Mouse (Mus musculus): ENCODE results near the gene Lsamp. TPM values are rescaled to one million over a fixed set of nuclear protein-coding genes. Genes with fewer than 3 reads are reported as not detected.

The Lsamp gene
- total and polyA plus RNA-seq, 2 experiments from 2014 or later = 122 to 157 TPM

DNA sequence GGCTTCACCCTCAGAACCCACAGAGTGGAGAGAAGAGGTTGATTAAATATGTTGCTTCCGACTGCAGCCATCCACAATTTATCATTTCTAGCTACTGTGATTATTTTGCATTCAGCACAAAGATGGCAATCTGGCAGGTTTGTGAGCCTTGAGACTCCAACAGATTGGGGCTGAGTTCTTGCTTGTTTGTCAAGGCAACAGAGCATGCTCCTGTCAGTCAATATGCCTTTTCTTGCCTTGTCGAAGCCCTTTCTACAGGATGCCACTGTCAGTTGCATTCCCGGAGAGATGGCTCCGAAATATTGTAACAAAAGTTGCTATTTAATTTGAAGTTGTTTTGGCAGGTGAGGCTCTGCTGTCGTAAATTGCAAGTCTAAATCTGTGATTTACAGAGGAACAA, 643.0 kb downstream of the Lsamp start:
- Histone ChIP-seq H3K4me1 (ENCODE audit: insufficient read depth, low read length) (no peaks in the 10 kb centered on the region), H3K9ac (replicated peaks; ENCODE audit: low read length) (no peak overlapping the region), H3K36me3 (ENCODE audit: insufficient read depth, low read length) (no peaks in the 10 kb centered on the region), H3K4me3 (ENCODE audit: low read length) (no peak overlapping the region), H3K9me3 (ENCODE audit: low read length) (no peaks in the 10 kb centered on the region), H3K27me3 (ENCODE audit: insufficient read depth, low read length) (no peaks in the 10 kb centered on the region), H3K4me2 (ENCODE audit: low read depth, low read length) (no peak overlapping the region), H3K27ac (no peak overlapping the region)
- ATAC-seq (no peak), DNase-seq (ENCODE audit: low spot score) (no peak)
- 54% methylated on average over 5 of the region's 5 CpGs for WGBS
- TF ChIP-seq CTCF (IDR thresholded peaks at IDR 0.05; ENCODE audit: low read depth) = no peak

DNA sequence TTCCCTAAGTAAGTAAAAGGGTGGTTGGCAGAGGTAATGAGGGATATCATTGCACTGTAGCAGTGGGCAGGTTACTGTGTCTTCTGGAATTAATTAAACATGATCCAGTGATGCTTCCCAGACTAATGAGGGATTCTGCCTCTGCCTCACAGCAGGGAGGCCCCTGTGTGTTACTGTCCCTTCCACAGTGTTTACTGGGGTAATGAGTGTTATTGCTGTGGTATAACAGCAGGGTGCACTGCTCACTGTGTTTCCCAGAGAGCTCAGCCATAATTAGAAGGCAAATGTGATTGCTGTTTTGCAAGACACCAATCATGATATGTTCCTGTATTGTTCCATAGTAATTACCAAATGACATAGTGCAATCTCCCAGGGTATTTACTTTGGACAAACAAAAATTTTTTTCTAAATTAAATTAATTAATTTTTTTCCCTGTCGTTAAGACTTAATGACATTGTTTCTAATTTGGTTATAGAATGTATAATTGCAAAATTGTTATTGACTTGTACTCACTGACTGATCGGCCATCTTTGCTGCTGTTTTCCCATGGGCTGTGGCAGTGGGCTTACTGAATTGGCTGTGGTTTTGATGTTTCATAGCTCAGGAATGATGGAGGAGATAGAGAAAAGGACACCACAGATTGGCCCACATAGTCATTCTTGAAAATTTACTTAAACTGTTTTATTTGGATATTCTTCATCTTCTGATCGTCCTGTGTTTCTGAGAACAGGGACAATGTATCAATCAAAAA, 655.6 kb downstream of the Lsamp start:
- H3K4me3 ChIP-seq (ENCODE audit: low read length) = no peak overlapping the region
- ATAC-seq = peak; percentile 53
- no peaks in the 10 kb centered on the region for H3K9me3 ChIP-seq (ENCODE audit: low read length)
- no peak overlapping the region for H3K4me2 ChIP-seq (ENCODE audit: low read depth, low read length)
- H3K36me3 ChIP-seq (ENCODE audit: insufficient read depth, low read length) = no peaks in the 10 kb centered on the region
- WGBS = 67% methylated on average over 3 of the region's 3 CpGs
- peak; percentile 44 for DNase-seq (ENCODE audit: low spot score)
- no peak overlapping the region for H3K27ac ChIP-seq
- TF ChIP-seq CTCF (IDR thresholded peaks at IDR 0.05; ENCODE audit: low read depth) = peak; percentile 53
- H3K4me1 ChIP-seq (ENCODE audit: insufficient read depth, low read length) = no peaks in the 10 kb centered on the region
- no peak overlapping the region for H3K9ac ChIP-seq (replicated peaks; ENCODE audit: low read length)
- no peaks in the 10 kb centered on the region for H3K27me3 ChIP-seq (ENCODE audit: insufficient read depth, low read length)

DNA sequence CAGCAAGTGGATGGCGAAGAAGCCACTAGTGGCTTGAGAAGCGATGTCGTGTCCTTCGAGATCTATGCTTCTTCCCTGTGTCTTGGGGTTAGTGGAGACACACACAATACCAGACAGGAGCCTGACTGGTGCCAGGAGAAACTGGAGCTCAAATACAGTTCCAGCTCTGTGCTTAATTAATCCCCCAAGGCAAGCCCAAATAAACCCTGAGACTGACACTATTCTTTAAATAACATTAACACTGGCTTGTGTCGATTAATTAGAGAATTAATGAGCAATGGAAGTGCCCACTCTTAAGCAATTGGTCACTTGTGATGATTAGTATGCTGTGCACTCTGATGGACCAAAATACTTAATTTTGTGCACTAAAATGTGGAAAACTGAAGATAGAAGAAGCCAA, 668.6 kb downstream of the Lsamp start:
- no peak overlapping the region for H3K4me3 ChIP-seq (ENCODE audit: low read length)
- WGBS = 73% methylated on average over 5 of the region's 5 CpGs
- ATAC-seq = no peak
- H3K4me2 ChIP-seq (ENCODE audit: low read depth, low read length) = no peak overlapping the region
- H3K36me3 ChIP-seq (ENCODE audit: insufficient read depth, low read length) = no peaks in the 10 kb centered on the region
- H3K27me3 ChIP-seq (ENCODE audit: insufficient read depth, low read length) = no peaks in the 10 kb centered on the region
- H3K9me3 ChIP-seq (ENCODE audit: low read length) = no peaks in the 10 kb centered on the region
- no peaks in the 10 kb centered on the region for H3K4me1 ChIP-seq (ENCODE audit: insufficient read depth, low read length)
- DNase-seq (ENCODE audit: low spot score) = no peak
- no peak overlapping the region for H3K9ac ChIP-seq (replicated peaks; ENCODE audit: low read length)
- no peak overlapping the region for H3K27ac ChIP-seq
- TF ChIP-seq CTCF (IDR thresholded peaks at IDR 0.05; ENCODE audit: low read depth) = no peak

DNA sequence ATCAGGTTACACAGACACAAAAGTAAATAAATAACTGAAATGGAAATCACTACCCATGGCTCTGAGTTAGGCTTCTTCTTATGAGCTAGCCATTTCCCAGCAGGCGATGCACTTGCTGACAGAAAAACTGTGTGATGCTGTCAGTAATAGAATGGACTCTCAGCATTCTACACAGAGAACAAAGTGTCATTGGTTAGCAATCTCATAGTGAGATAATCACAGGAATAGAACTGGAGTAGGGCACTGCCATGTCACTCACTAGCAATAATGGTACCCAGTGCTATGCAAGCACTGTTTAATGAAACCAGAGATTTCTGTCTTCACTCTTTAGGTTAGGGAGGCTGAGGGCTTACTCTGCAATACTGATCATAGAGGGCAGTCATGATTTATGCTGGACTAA, 669.3 kb downstream of the Lsamp start:
- DNase-seq (ENCODE audit: low spot score) = peak; percentile 8
- H3K27ac ChIP-seq = no peak overlapping the region

DNA sequence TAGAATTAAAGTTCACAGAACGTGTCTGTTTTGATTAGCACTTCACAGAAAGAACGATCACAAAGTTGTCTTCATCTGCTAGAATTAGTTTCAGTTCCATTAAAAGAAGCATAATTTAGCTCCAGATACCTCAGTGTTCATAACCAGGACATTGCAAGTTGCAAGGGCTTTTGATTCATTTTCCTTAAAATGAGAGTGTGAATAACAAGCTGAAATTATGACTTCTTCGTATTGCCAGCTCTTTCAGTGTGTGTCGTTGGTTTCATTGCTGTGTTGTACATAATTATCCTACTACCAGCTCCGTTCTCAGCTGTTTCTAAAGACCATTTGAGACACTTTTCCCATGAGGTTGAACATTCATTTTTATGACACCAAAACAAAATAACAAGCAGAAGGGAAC, 672.2 kb downstream of the Lsamp start:
- 80% methylated on average over 5 of the region's 5 CpGs for WGBS
- Histone ChIP-seq H3K27ac (no peak overlapping the region), H3K4me2 (ENCODE audit: low read depth, low read length) (no peak overlapping the region), H3K4me1 (ENCODE audit: insufficient read depth, low read length) (no peaks in the 10 kb centered on the region), H3K27me3 (ENCODE audit: insufficient read depth, low read length) (no peaks in the 10 kb centered on the region), H3K36me3 (ENCODE audit: insufficient read depth, low read length) (no peaks in the 10 kb centered on the region), H3K9ac (replicated peaks; ENCODE audit: low read length) (no peak overlapping the region), H3K9me3 (ENCODE audit: low read length) (no peaks in the 10 kb centered on the region), H3K4me3 (ENCODE audit: low read length) (no peak overlapping the region)
- no peak for TF ChIP-seq CTCF (IDR thresholded peaks at IDR 0.05; ENCODE audit: low read depth)
- ATAC-seq (no peak), DNase-seq (ENCODE audit: low spot score) (no peak)

More for the DNA sequence above, 669.3 kb downstream of the Lsamp start:
- H3K4me1 ChIP-seq (ENCODE audit: insufficient read depth, low read length) = no peaks in the 10 kb centered on the region
- no peaks in the 10 kb centered on the region for H3K9me3 ChIP-seq (ENCODE audit: low read length)
- H3K4me2 ChIP-seq (ENCODE audit: low read depth, low read length) = no peak overlapping the region
- no peaks in the 10 kb centered on the region for H3K36me3 ChIP-seq (ENCODE audit: insufficient read depth, low read length)
- TF ChIP-seq CTCF (IDR thresholded peaks at IDR 0.05; ENCODE audit: low read depth) = no peak
- WGBS = 55% methylated on average over 1 of the region's 1 CpGs
- no peak for ATAC-seq
- no peaks in the 10 kb centered on the region for H3K27me3 ChIP-seq (ENCODE audit: insufficient read depth, low read length)
- H3K4me3 ChIP-seq (ENCODE audit: low read length) = no peak overlapping the region
- no peak overlapping the region for H3K9ac ChIP-seq (replicated peaks; ENCODE audit: low read length)

DNA sequence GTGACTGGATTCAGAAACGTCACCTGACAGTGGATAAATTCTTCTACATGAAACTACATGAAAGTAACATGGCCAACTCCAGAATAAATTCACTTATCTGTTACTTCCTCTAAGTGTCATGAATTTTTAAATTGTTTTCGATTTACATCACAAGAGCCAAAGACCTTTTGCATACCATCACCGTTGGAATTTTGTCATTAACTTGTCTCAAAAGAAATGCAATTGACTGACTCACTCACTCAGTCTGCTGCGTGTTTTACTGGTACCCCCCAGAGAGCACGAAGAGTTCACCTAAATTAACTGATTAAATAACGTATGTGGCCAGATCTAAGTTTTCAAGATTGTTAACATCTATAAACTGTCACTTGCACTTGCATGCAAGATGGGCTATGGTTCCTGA, 672.7 kb downstream of the Lsamp start:
- H3K9me3 ChIP-seq (ENCODE audit: low read length) = no peaks in the 10 kb centered on the region
- no peak for TF ChIP-seq CTCF (IDR thresholded peaks at IDR 0.05; ENCODE audit: low read depth)
- no peak overlapping the region for H3K4me2 ChIP-seq (ENCODE audit: low read depth, low read length)
- H3K27me3 ChIP-seq (ENCODE audit: insufficient read depth, low read length) = no peaks in the 10 kb centered on the region
- no peaks in the 10 kb centered on the region for H3K4me1 ChIP-seq (ENCODE audit: insufficient read depth, low read length)
- no peak overlapping the region for H3K9ac ChIP-seq (replicated peaks; ENCODE audit: low read length)
- 52% methylated on average over 6 of the region's 6 CpGs for WGBS
- DNase-seq (ENCODE audit: low spot score) (no peak), ATAC-seq (no peak)
- H3K4me3 ChIP-seq (ENCODE audit: low read length) = no peak overlapping the region
- H3K27ac ChIP-seq = no peak overlapping the region
- no peaks in the 10 kb centered on the region for H3K36me3 ChIP-seq (ENCODE audit: insufficient read depth, low read length)

DNA sequence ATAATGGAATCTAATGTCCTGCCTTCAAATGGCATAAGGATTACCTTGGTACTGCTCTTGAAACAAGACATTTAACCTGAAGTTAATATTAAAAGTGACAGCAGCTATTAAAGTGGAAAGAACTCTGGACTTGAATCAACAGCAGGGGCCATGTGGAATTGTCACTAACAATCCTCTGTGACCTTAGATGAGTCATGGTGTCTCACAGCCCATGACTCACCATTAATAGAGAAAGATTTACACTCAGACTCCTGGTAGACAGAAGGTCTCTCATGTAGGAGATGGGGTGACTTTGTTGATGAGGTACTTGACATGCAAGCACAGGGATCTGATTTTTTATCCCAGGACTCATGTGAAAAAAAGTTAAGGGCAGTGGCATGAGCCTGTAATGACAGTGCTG, 701.4 kb downstream of the Lsamp start:
- H3K36me3 ChIP-seq (ENCODE audit: insufficient read depth, low read length) = no peaks in the 10 kb centered on the region
- no peak overlapping the region for H3K4me2 ChIP-seq (ENCODE audit: low read depth, low read length)
- H3K27me3 ChIP-seq (ENCODE audit: insufficient read depth, low read length) = no peaks in the 10 kb centered on the region
- TF ChIP-seq CTCF (IDR thresholded peaks at IDR 0.05; ENCODE audit: low read depth) = no peak
- no peak overlapping the region for H3K27ac ChIP-seq
- no peaks in the 10 kb centered on the region for H3K9me3 ChIP-seq (ENCODE audit: low read length)
- DNase-seq (ENCODE audit: low spot score) = no peak
- no peaks in the 10 kb centered on the region for H3K4me1 ChIP-seq (ENCODE audit: insufficient read depth, low read length)
- ATAC-seq = no peak
- H3K9ac ChIP-seq (replicated peaks; ENCODE audit: low read length) = no peak overlapping the region
- H3K4me3 ChIP-seq (ENCODE audit: low read length) = no peak overlapping the region
